In the genomic region with DNA sequence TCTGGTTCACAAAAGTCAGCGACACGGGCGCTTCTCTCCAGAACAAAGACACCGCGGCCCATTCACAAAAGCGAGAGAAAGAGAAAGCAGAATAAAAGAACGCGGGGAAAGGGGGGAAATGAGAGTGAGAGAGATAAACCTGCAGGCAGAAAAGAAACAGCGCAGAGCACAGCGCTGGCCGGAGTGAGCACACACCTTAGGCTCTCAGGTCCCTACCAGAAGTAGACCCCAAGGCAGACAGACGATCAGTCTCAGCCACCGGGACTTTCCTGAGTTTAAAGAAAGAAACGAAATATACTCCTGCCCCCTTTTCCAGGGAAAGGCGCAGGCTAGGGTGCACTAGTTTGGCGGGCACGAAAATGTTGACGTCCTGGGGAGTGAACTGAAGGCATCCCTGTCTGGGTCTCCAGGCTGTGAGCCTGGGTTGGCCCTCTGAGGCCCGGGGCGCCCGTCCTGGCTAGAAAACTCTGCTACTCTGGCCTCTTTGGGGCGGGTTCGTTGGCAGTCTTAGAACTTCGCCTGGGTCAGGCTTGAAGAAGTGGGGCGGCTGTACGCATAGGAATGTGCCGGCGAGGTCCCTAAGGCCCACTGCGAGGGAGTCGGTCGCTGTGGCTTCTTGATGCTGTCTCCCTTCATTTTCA, we compare ENCODE assay signal across 10 mouse cellular contexts. TPM values are rescaled to one million over a fixed set of nuclear protein-coding genes. Genes with fewer than 3 reads are reported as not detected.
DNase-seq lines count a peak whose midpoint lies in the region; ATAC-seq and TF ChIP-seq lines count a peak whose summit lies in the region.
"Had no signal": no experiment of that assay in that cellular context is flagged by ENCODE, and none has a peak within 500 bp of the region (broad histone marks: within the 10 kb centered on the region; RNA-seq: fewer than 3 reads in every experiment).

No protein-coding gene starts in this region.

- H3K9ac ChIP-seq in kidney, embryonic 15.5 days = no peak overlapping the region
- no peak overlapping the region for H3K9ac ChIP-seq in ES-Bruce4 (ENCODE audit: low read depth, poor library complexity, severe bottlenecking)
- H3K9ac ChIP-seq in embryonic facial prominence, embryonic 12.5 days = peak overlapping the region; percentile 30; the same call in 1 of the 2 replicates
- no peak overlapping the region for H3K9ac ChIP-seq in liver, embryonic 15.5 days

- peaks cover 53% of the 10 kb centered on the region for H3K4me1 ChIP-seq in kidney, embryonic 15.5 days
- H3K4me1 ChIP-seq in ES-Bruce4 (ENCODE audit: control insufficient read depth, insufficient read depth, low read length) = no peaks in the 10 kb centered on the region
- peaks cover 30% of the 10 kb centered on the region for H3K4me1 ChIP-seq in embryonic facial prominence, embryonic 12.5 days
- peaks cover 29% of the 10 kb centered on the region for H3K4me1 ChIP-seq in liver, embryonic 15.5 days (replicated peaks)

- TF ChIP-seq CTCF in ES-Bruce4 (IDR thresholded peaks at IDR 0.05; ENCODE audit: low read depth, low read length) = no peak

- TF ChIP-seq POLR2A in ES-Bruce4 (IDR thresholded peaks at IDR 0.05; ENCODE audit: insufficient read depth, low read length) = no peak

- DNase-seq in kidney, adult 11 months = peak; percentile 9
- DNase-seq in heart, postnatal 36 days = peak; percentile 21 to 56
- peak; percentile 26 for DNase-seq in right cerebral cortex, postnatal 4 days
- no peak for DNase-seq in thymus, postnatal 14 days

- ATAC-seq in kidney, embryonic 15.5 days (replicated peaks; ENCODE audit: low FRiP score) = no peak
- no peak for ATAC-seq in embryonic facial prominence, embryonic 12.5 days (ENCODE audit: insufficient number of reproducible peaks, insufficient read depth, low FRiP score, low TSS enrichment)
- no peak for ATAC-seq in liver, embryonic 15.5 days (ENCODE audit: insufficient read depth)

- H3K4me3 ChIP-seq in kidney, embryonic 15.5 days (replicated peaks) = no peak overlapping the region
- H3K4me3 ChIP-seq in ES-Bruce4 (ENCODE audit: low read depth, low read length) = peak overlapping the region; percentile 6; the same call in 1 of the 2 replicates
- H3K4me3 ChIP-seq in embryonic facial prominence, embryonic 12.5 days = peak overlapping the region; percentile 53
- H3K4me3 ChIP-seq in liver, embryonic 15.5 days (replicated peaks) = no peak overlapping the region

- H3K9me3 ChIP-seq in kidney, embryonic 15.5 days (replicated peaks) = no peaks in the 10 kb centered on the region
- H3K9me3 ChIP-seq in ES-Bruce4 (replicated peaks; ENCODE audit: control insufficient read depth, insufficient read depth, low read length, poor library complexity, severe bottlenecking) = peaks cover 8% of the 10 kb centered on the region
- H3K9me3 ChIP-seq in embryonic facial prominence, embryonic 12.5 days = no peaks in the 10 kb centered on the region
- H3K9me3 ChIP-seq in liver, embryonic 15.5 days (replicated peaks) = no peaks in the 10 kb centered on the region

- H3K27me3 ChIP-seq in kidney, embryonic 15.5 days = peaks cover 97% of the 10 kb centered on the region
- H3K27me3 ChIP-seq in ES-Bruce4 (ENCODE audit: control insufficient read depth, insufficient read depth, low read length, poor library complexity, severe bottlenecking) = peaks cover 63% of the 10 kb centered on the region
- peaks cover 84% of the 10 kb centered on the region for H3K27me3 ChIP-seq in embryonic facial prominence, embryonic 12.5 days
- H3K27me3 ChIP-seq in liver, embryonic 15.5 days = peaks cover 100% of the 10 kb centered on the region

- H3K4me2 ChIP-seq in kidney, embryonic 15.5 days = no peak overlapping the region
- peak overlapping the region; percentile 90 for H3K4me2 ChIP-seq in embryonic facial prominence, embryonic 12.5 days (replicated peaks)
- H3K4me2 ChIP-seq in liver, embryonic 15.5 days = peak overlapping the region; percentile 11; the same call in 1 of the 2 replicates

- intact Hi-C loops in heart, postnatal 36 days (cut with DNase I) = no loop called here

- no peaks in the 10 kb centered on the region for H3K36me3 ChIP-seq in kidney, embryonic 15.5 days
- H3K36me3 ChIP-seq in ES-Bruce4 (ENCODE audit: control insufficient read depth, insufficient read depth, low read length, poor library complexity, severe bottlenecking) = no peaks in the 10 kb centered on the region
- H3K36me3 ChIP-seq in embryonic facial prominence, embryonic 12.5 days = no peaks in the 10 kb centered on the region
- no peaks in the 10 kb centered on the region for H3K36me3 ChIP-seq in liver, embryonic 15.5 days (replicated peaks)

- TF ChIP-seq EP300 in ES-Bruce4 (IDR thresholded peaks at IDR 0.05; ENCODE audit: insufficient read depth, low read depth, low read length) = no peak

- no peak overlapping the region for H3K27ac ChIP-seq in kidney, embryonic 15.5 days
- no peak overlapping the region for H3K27ac ChIP-seq in ES-Bruce4 (ENCODE audit: insufficient read depth, low read length)
- peak overlapping the region; percentile 46; the same call in 1 of the 2 replicates for H3K27ac ChIP-seq in embryonic facial prominence, embryonic 12.5 days
- H3K27ac ChIP-seq in liver, embryonic 15.5 days (replicated peaks) = no peak overlapping the region

- WGBS in kidney, embryonic 15.5 days = under 1% methylated on average over 31 of the region's 31 CpGs
- under 1% methylated on average over 31 of the region's 31 CpGs for WGBS in embryonic facial prominence, embryonic 12.5 days
- WGBS in liver, embryonic 15.5 days (ENCODE audit: insufficient replicate concordance) = 2% methylated on average over 31 of the region's 31 CpGs

RNA-seq across cellular contexts. Expression of a gene that starts 0.8 kb away (rescaled TPM):
- 0.14 TPM in 1 of 2 replicates, not detected in the other for polyA plus RNA-seq in kidney, embryonic 15.5 days (2015; fragmentation: Nextera tagmentation; extraction: Ambion mirVana)
- polyA plus RNA-seq in ES-Bruce4 (2011; ENCODE audit: insufficient read depth, insufficient read length, low read depth, missing spikeins) = 0.40 and 0.60 TPM in 2 replicates
- polyA plus RNA-seq in embryonic facial prominence, embryonic 12.5 days (2016; fragmentation: Nextera tagmentation; extraction: Ambion mirVana) = 4.5 and 6.3 TPM in 2 replicates
- total RNA-seq in heart, postnatal 36 days (2021) = not detected
- not detected in 2 replicates for polyA plus RNA-seq in liver, embryonic 15.5 days (2015; fragmentation: Nextera tagmentation; extraction: Ambion mirVana)
- total RNA-seq: gastrocnemius, adult 8-10 months; neutrophil, adult 5-6 weeks had no signal

Comparison
In these comparisons a context has a peak if more than half of its experiments do, and no peak if none do; other contexts are left out.
1. H3K4me3 ChIP-seq: peak in ES-Bruce4 (single experiment) and embryonic facial prominence, embryonic 12.5 days (single experiment); none in kidney, embryonic 15.5 days (single experiment) and liver, embryonic 15.5 days (single experiment).